Mouse (Mus musculus): ENCODE measurements at regions not wholly inside any gene's neighbourhood (a gene's known extent, or its start where the extent isn't known, plus 50 kb on each side); places are given as distances from the start of the nearest gene placed in this dataset.
A peak's percentile ranks its signal among the peaks of the same experiment; 100 is the strongest.
"Not testable (repeated sequence)": the region's sequence is repeated elsewhere in the genome, so short reads cannot be mapped to it uniquely, and the experiment has no call there.

DNA sequence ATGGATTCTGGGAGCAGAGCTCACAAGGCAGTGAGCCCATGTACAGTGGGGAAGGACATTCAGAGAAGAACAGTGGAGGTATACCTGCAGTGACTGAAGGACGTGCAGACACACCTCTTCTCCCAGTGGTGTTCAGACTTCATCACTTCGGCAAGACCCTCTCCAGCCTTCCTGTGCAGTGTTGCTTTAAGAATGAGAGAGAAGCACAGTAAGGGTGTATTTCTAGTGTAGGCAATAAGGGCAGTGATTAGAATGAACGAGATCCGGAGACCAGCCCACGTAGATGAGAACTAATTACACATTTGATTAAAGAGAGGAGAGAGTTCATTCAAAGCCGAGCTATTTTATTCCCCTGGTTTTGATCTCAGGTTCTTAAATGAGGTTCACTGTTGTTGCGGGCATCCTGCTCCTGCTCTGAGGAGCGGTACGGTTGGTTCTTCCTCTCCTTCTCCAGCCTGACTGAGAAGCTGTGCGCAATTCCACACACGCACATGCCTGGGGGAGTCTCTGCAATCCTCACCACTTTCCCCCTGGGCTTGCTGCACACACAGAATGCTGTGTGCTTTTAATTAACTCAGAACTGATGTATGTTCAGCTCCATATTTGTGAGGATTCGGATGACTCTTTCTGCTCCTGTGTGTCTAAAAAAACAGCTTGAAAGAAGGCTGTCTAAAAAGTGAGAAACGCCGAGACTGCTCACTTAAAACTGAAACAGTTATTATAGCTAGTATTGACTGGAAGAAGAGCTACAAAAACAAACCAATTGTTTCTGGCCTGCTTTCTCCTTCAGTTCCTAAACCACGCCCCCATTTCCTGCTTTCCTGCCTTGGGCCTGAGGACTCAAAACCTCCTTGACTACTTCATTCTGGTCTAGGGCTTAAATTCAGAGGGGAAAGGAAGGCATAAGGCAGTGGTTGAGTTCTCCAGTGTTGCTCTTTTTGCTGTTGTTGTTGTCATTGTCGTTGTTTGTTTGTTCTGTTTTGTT lies 114.2 kb upstream of the Fhl2 start:
- peaks cover 18% of the 10 kb centered on the region; the same call in 1 of the 2 replicates for H3K4me1 ChIP-seq
- WGBS = 32% methylated on average over 16 of the region's 16 CpGs
- peak overlapping the region; percentile 24 for H3K4me2 ChIP-seq (replicated peaks)
- H3K27ac ChIP-seq = peak overlapping the region; percentile 30; the same call in 1 of the 2 replicates
- no peaks in the 10 kb centered on the region for H3K36me3 ChIP-seq
- H3K27me3 ChIP-seq = no peaks in the 10 kb centered on the region
- ATAC-seq (ENCODE audit: insufficient number of reproducible peaks, insufficient read depth, low FRiP score, low TSS enrichment) = no peak
- no peak overlapping the region for H3K4me3 ChIP-seq
- H3K9ac ChIP-seq = no peak overlapping the region
- no peaks in the 10 kb centered on the region for H3K9me3 ChIP-seq

DNA sequence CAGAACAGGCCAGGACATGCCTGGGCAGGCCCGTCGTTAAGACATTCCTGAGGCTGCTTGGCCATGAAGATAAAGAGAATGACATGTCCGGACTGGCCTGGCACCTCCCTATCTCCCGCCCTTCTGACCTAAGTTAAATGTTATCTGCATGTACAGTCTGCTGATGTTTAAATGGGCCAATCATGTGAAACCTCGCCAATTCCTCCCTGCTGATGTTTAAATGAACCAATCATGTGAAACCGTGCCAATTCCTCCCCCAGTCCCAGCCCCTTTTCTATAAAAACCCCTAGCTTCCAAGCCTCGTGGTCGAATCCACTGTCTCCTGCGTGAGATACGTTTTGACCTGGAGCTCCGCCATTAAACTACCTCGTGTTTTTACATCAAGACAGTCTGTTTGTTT lies 119.5 kb upstream of the Fhl2 start:
- not testable (repeated sequence) for H3K4me3 ChIP-seq; H3K36me3 ChIP-seq; H3K27me3 ChIP-seq; ATAC-seq (ENCODE audit: insufficient number of reproducible peaks, insufficient read depth, low FRiP score, low TSS enrichment); H3K4me2 ChIP-seq (replicated peaks); H3K9me3 ChIP-seq; H3K9ac ChIP-seq; H3K27ac ChIP-seq; H3K4me1 ChIP-seq
- 85% methylated on average over 12 of the region's 12 CpGs for WGBS

DNA sequence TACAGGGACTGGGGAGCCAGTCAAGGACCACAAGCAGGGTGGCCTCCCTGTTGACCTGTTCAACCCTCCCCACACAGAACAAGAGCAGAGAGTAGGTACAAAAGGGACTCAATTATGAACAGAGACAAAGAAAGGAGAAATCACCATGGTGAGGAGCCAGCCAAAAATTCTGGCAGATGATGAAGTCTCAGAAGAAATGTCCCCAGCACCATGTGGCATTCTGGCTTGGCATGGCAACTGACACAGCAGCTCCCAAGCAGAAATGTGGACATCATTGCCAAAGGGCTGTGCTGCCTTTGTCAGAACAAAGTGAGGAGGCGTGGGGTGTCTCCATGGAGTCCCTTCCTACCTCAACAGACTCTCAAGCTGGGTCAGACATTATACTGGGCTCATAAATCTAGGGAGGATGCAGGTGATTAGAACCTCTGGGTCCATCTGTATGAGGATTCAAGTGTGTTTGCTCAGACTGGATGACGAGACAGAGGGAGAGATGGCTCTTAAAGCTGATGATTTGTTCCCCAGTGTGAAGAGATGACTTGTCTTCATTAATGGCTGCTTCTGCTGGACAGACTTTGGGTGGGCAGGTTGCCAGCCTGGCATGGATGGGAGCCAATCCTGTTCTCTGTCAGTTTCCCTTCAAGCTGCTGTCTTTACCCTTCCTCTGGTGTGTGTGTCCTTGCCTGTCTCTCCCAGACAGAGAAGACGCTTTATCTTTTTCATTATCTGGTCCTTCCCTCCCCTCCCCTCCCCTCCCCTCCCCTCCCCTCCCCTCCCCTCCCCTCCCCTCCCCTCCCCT lies 120.5 kb upstream of the Fhl2 start:
- Histone ChIP-seq H3K4me3 (no peak overlapping the region), H3K27me3 (no peaks in the 10 kb centered on the region), H3K4me1 (no peaks in the 10 kb centered on the region), H3K4me2 (replicated peaks) (no peak overlapping the region), H3K9ac (no peak overlapping the region), H3K27ac (no peak overlapping the region), H3K36me3 (no peaks in the 10 kb centered on the region), H3K9me3 (no peaks in the 10 kb centered on the region)
- ATAC-seq (ENCODE audit: insufficient number of reproducible peaks, insufficient read depth, low FRiP score, low TSS enrichment) = no peak
- WGBS = 89% methylated on average over 3 of the region's 3 CpGs

DNA sequence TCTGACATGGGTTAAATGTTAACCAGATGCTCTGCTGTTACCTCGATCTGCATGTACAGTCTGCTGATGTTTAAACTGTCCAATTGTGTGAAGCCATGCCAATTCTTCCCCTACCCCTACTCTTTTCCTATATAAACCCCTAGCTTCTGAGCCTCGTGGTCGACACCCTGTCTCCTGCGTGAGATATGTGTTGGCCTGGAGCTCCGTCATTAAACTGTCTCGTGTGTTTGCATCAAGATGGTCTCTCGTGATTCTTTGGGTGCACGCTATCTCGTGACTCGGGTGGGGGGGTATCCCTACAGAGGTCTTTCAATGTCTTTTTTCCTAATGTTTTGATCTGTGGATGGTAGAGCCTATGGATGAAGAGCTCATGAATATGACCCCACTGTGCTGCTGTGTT lies 110.9 kb upstream of the Nck2 start:
- 90% methylated on average over 10 of the region's 10 CpGs for WGBS
- H3K4me2 ChIP-seq (replicated peaks); H3K4me3 ChIP-seq; ATAC-seq (ENCODE audit: insufficient number of reproducible peaks, insufficient read depth, low FRiP score, low TSS enrichment); H3K9me3 ChIP-seq; H3K4me1 ChIP-seq; H3K27ac ChIP-seq; H3K27me3 ChIP-seq; H3K36me3 ChIP-seq; H3K9ac ChIP-seq: not testable (repeated sequence)

DNA sequence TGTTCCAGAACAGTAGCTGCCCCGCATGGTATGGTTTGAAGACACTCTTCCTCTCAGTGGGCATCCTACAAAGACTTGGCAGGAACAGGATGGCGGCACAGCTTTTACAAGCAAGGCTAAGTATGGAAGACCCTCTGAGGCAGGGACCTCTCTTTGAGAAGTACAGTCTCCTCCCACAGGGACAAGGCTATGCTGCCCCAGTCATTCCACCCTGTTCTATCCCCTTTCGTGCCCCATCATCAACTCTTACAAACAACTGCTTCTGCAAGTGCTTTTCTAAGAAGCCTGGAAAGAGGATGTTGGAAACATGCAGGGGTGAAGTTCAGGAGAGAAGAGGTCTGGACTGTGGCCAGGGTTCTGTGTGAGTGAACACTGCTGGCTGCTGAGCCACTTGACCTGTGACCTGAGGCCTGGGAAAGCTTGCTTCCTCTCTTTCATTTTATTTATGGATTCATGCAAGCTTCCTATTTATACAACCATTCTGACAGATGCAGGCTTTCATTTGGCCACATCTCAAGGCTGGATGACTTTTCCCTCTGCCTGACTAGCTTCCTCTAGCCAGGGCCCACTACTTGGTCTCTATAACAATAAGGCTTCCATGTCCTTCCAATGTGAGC lies 107.1 kb upstream of the Nck2 start:
- no peak overlapping the region for H3K27ac ChIP-seq
- WGBS = 84% methylated on average over 3 of the region's 3 CpGs
- no peaks in the 10 kb centered on the region for H3K27me3 ChIP-seq
- ATAC-seq (ENCODE audit: insufficient number of reproducible peaks, insufficient read depth, low FRiP score, low TSS enrichment) = no peak
- no peaks in the 10 kb centered on the region for H3K4me1 ChIP-seq
- no peak overlapping the region for H3K4me2 ChIP-seq (replicated peaks)
- no peak overlapping the region for H3K9ac ChIP-seq
- no peak overlapping the region for H3K4me3 ChIP-seq
- no peaks in the 10 kb centered on the region for H3K36me3 ChIP-seq
- peaks cover 7% of the 10 kb centered on the region; the same call in 1 of the 2 replicates for H3K9me3 ChIP-seq

DNA sequence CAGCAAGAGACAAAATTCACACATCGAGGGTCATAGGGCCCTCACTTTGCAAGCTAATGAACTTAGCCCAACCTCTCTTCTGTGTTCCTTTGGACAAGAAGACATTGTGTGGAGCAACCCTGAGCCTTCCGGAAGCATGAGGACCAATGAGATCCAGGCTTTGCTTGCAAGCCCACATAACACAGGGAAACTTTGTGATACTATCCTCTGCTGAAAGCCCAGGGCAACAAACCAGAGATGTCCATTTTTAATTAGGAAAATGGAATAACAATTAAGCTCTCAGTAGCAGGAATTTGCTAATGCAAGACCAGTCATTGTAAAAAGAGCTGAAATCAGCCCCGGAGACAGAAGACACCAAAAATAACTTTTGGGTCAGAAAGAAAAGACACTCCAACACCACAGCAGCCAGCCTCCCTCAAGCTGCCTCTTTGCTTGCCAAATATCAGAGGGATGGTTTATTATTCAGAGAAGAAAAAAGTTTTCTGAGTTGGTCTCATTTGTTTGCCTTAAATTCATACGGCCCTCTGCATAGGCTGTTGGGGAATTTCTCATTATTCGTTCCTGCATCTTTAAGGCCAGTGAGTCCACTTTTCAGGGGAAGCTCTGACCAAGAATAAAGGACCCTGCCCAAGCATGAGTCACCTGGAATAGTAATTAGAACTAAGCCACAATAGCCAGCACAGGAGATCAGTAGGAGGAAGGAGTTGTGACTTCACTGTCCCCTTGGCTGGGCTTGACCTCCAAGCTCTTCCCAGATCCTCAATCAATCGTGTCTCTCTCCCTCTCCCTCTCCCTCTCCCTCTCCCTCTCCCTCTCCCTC lies 106.1 kb upstream of the Nck2 start:
- no peak for ATAC-seq (ENCODE audit: insufficient number of reproducible peaks, insufficient read depth, low FRiP score, low TSS enrichment)
- peaks cover 3% of the 10 kb centered on the region; the same call in 1 of the 2 replicates for H3K9me3 ChIP-seq
- 66% methylated on average over 6 of the region's 6 CpGs for WGBS
- no peaks in the 10 kb centered on the region for H3K4me1 ChIP-seq
- H3K27ac ChIP-seq = no peak overlapping the region
- H3K4me3 ChIP-seq = no peak overlapping the region
- no peak overlapping the region for H3K4me2 ChIP-seq (replicated peaks)
- H3K27me3 ChIP-seq = no peaks in the 10 kb centered on the region
- no peak overlapping the region for H3K9ac ChIP-seq
- H3K36me3 ChIP-seq = no peaks in the 10 kb centered on the region

DNA sequence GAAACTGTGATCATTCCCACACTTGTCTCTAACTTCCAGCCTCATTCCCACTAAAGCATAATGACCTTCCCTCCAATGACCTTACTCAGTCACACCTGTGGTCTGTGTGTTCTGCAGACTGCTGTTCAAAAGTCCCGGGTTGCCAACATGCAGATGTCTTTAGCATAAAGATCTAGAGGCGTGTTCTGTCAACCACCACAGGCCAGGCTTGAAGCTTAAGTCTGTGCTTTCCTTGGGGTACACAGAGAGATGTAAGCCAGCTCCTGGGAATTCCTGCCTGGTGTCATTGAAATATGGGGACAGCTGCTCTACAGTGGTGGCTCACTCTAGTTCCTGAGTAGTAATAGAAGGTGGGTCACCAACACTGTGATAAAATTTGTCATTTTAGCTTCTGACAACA lies 101.5 kb upstream of the Nck2 start:
- no peaks in the 10 kb centered on the region for H3K4me1 ChIP-seq
- H3K36me3 ChIP-seq = no peaks in the 10 kb centered on the region
- no peak overlapping the region for H3K4me2 ChIP-seq (replicated peaks)
- H3K9ac ChIP-seq = no peak overlapping the region
- H3K27me3 ChIP-seq = no peaks in the 10 kb centered on the region
- no peaks in the 10 kb centered on the region for H3K9me3 ChIP-seq
- no peak overlapping the region for H3K27ac ChIP-seq
- WGBS = 84% methylated on average over 2 of the region's 2 CpGs
- no peak overlapping the region for H3K4me3 ChIP-seq
- ATAC-seq (ENCODE audit: insufficient number of reproducible peaks, insufficient read depth, low FRiP score, low TSS enrichment) = no peak

DNA sequence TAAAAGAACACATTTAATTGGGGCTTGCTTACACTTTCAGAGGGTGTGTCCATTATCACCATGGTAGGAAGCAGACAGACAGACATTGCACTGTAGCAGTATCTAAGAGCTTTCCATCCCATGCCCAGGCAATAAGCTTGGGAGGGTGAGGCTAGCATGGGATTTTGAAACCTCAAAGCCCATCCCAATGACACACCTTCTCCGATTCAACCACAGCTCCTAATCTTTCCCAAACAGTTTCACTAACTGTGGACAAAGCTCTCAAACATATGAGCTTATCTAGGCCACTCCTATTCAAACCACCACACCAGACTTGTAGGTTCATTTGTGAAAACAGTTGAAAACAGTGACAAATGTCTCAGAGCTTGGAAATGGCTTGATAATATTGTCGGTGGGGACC lies 101.0 kb upstream of the Nck2 start:
- no peaks in the 10 kb centered on the region for H3K9me3 ChIP-seq
- no peak overlapping the region for H3K9ac ChIP-seq
- H3K4me3 ChIP-seq = no peak overlapping the region
- no peak for ATAC-seq (ENCODE audit: insufficient number of reproducible peaks, insufficient read depth, low FRiP score, low TSS enrichment)
- no peaks in the 10 kb centered on the region for H3K36me3 ChIP-seq
- H3K4me1 ChIP-seq = no peaks in the 10 kb centered on the region
- WGBS = 84% methylated on average over 2 of the region's 2 CpGs
- no peak overlapping the region for H3K4me2 ChIP-seq (replicated peaks)
- H3K27ac ChIP-seq = no peak overlapping the region
- H3K27me3 ChIP-seq = no peaks in the 10 kb centered on the region

DNA sequence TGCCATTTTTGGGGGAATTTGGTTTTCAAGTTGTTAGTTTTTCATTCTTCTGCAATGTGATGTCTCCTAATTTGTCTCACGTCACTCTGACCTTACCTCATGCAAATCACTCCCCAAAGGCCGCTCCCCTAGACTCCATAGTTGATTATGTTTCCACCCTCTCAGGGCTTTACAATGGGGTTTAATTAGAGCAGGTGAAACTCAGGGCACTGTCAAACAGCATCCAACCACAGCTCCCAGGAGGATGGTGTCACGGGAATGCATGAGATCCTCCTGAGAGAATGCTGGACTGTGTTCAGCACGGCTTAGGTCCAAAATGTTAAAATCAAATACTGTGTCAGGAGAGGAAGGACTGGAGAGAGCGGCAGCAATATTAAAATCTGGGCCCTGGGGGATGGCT lies 100.4 kb upstream of the Nck2 start:
- no peak overlapping the region for H3K9ac ChIP-seq
- WGBS = 82% methylated on average over 5 of the region's 5 CpGs
- no peak overlapping the region for H3K4me3 ChIP-seq
- H3K27me3 ChIP-seq = no peaks in the 10 kb centered on the region
- H3K27ac ChIP-seq = no peak overlapping the region
- no peaks in the 10 kb centered on the region for H3K4me1 ChIP-seq
- no peak for ATAC-seq (ENCODE audit: insufficient number of reproducible peaks, insufficient read depth, low FRiP score, low TSS enrichment)
- H3K36me3 ChIP-seq = no peaks in the 10 kb centered on the region
- H3K4me2 ChIP-seq (replicated peaks) = no peak overlapping the region
- H3K9me3 ChIP-seq = no peaks in the 10 kb centered on the region

DNA sequence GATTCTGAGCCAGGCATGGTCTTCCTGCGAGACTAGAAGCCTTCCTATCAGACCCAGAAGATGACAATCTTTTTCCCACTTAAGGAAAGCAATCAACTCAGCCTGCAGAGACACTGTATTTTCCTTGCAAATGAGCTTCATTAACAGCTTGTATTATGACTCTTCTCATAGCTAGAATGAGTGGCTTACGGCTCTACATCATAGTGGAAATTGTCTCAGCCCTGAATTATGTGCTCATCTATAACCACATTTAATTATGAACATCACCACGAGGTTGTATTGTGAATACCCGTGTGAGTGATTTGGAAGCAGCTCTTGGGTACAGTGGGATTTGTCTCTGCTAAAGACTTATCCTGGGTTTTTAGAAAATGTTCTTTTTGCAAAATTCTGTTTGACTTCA lies 97.2 kb upstream of the Nck2 start:
- Histone ChIP-seq H3K36me3 (no peaks in the 10 kb centered on the region), H3K27me3 (no peaks in the 10 kb centered on the region), H3K4me1 (no peaks in the 10 kb centered on the region), H3K9me3 (no peaks in the 10 kb centered on the region), H3K9ac (no peak overlapping the region), H3K27ac (no peak overlapping the region), H3K4me3 (no peak overlapping the region), H3K4me2 (replicated peaks) (no peak overlapping the region)
- 78% methylated on average over 4 of the region's 4 CpGs for WGBS
- no peak for ATAC-seq (ENCODE audit: insufficient number of reproducible peaks, insufficient read depth, low FRiP score, low TSS enrichment)

DNA sequence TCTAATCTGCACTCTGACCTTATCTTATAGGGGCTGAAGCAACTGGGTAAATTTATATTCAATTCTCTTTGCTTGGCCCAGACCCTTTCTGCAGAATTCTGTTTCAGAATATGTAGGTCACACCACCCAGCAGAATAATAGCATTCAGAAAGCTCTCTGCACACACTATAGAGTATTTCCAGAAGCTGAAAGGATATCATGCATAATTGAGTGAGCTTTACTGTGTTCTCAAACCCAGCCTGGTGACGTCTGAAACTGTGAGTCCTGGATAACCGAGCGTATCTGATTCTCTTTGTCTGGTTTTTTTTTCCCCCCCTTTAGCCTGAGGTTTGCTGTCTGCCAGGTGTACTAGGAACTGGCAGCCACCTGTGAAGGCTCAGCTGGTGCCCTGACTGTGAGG lies 94.4 kb upstream of the Nck2 start:
- H3K36me3 ChIP-seq = no peaks in the 10 kb centered on the region
- no peak overlapping the region for H3K4me3 ChIP-seq
- 68% methylated on average over 3 of the region's 3 CpGs for WGBS
- no peak for ATAC-seq (ENCODE audit: insufficient number of reproducible peaks, insufficient read depth, low FRiP score, low TSS enrichment)
- H3K4me2 ChIP-seq (replicated peaks) = no peak overlapping the region
- no peaks in the 10 kb centered on the region for H3K4me1 ChIP-seq
- no peak overlapping the region for H3K27ac ChIP-seq
- H3K27me3 ChIP-seq = no peaks in the 10 kb centered on the region
- H3K9me3 ChIP-seq = no peaks in the 10 kb centered on the region
- H3K9ac ChIP-seq = no peak overlapping the region
